28 mouse cellular contexts compared by ENCODE assay signal in genomic region chr12:79047203-79047602, GRCm38 (mm10). TPM values are rescaled to one million over a fixed set of nuclear protein-coding genes. Genes with fewer than 3 reads are reported as not detected.
DNase-seq lines count a peak whose midpoint lies in the region; ATAC-seq and TF ChIP-seq lines count a peak whose summit lies in the region.
"Had no signal": no experiment of that assay in that cellular context is flagged by ENCODE, and none has a peak within 500 bp of the region (broad histone marks: within the 10 kb centered on the region; RNA-seq: fewer than 3 reads in every experiment).

No protein-coding gene starts in this region.

- H3K4me3 ChIP-seq in small intestine, adult 2 months (ENCODE audit: low read depth, low read length): no peak overlapping the region
- no peak overlapping the region for H3K4me3 ChIP-seq in stomach, postnatal 0 days (ENCODE audit: low read depth, low read length)
- H3K4me3 ChIP-seq: embryonic facial prominence, embryonic 10.5 days; embryonic facial prominence, embryonic 13.5 days; erythroblast, embryonic 14.5 days; forebrain, embryonic 10.5 days; forebrain, embryonic 13.5 days; hindbrain, embryonic 13.5 days had no signal

- peak; percentile 26 to 62 for DNase-seq in lung, adult 18-20 months
- no peak for DNase-seq in lung, postnatal 14 days
- peak; percentile 63 for DNase-seq in urinary bladder, postnatal 14 days (ENCODE audit: low spot score)
- no peak for DNase-seq in urinary bladder, adult 2 months (ENCODE audit: low spot score)
- DNase-seq in stomach, postnatal 0 days (ENCODE audit: low spot score): peak; percentile 66
- DNase-seq: adrenal gland, postnatal 10 days; adrenal gland, postnatal 36 days; B cell, adult 2 months; cerebellum, adult 11 months; cerebellum, adult 2 months; cerebellum, adult 9-11 months; cerebellum, postnatal 25 days; gastrocnemius, postnatal 10 days; heart, adult 11 months had no signal

- peak overlapping the region; percentile 68 for H3K27ac ChIP-seq in small intestine, adult 2 months (ENCODE audit: insufficient read depth, low read depth, low read length)
- peak overlapping the region; percentile 69 for H3K27ac ChIP-seq in stomach, postnatal 0 days (replicated peaks)
- H3K27ac ChIP-seq: embryonic facial prominence, embryonic 10.5 days; embryonic facial prominence, embryonic 13.5 days; forebrain, embryonic 10.5 days; forebrain, embryonic 13.5 days; hindbrain, embryonic 13.5 days had no signal

- H3K4me1 ChIP-seq in small intestine, adult 2 months (ENCODE audit: control insufficient read depth, insufficient read depth, insufficient read length, low read length): peaks cover 18% of the 10 kb centered on the region; the same call in 1 of the 2 replicates
- no peaks in the 10 kb centered on the region for H3K4me1 ChIP-seq in stomach, postnatal 0 days (replicated peaks; ENCODE audit: control insufficient read depth, insufficient read depth)
- H3K4me1 ChIP-seq: embryonic facial prominence, embryonic 10.5 days; embryonic facial prominence, embryonic 13.5 days; forebrain, embryonic 10.5 days; forebrain, embryonic 13.5 days; hindbrain, embryonic 13.5 days had no signal

- ATAC-seq in stomach, postnatal 0 days (ENCODE audit: low FRiP score, low TSS enrichment): peak; percentile 83
- ATAC-seq in cerebellum, adult (ENCODE audit: insufficient number of reproducible peaks, low FRiP score, low TSS enrichment): no peak
- ATAC-seq: forebrain, embryonic 13.5 days; forebrain, embryonic 16.5 days; hindbrain, embryonic 16.5 days; Patski had no signal

- no peak overlapping the region for H3K4me2 ChIP-seq in stomach, postnatal 0 days (replicated peaks; ENCODE audit: low read depth)
- H3K4me2 ChIP-seq: embryonic facial prominence, embryonic 13.5 days; forebrain, embryonic 13.5 days; heart, embryonic 11.5 days; hindbrain, embryonic 13.5 days had no signal

- TF ChIP-seq CTCF in small intestine, adult 2 months (IDR thresholded peaks at IDR 0.05; ENCODE audit: extremely low read depth, insufficient read length, insufficient replicate concordance, low read depth, low read length): no peak
- peak; percentile 41 for TF ChIP-seq CTCF in stomach, postnatal 0 days (IDR thresholded peaks at IDR 0.05; ENCODE audit: low read depth)

- H3K27me3 ChIP-seq in small intestine, adult 2 months (ENCODE audit: control insufficient read depth, insufficient read depth, low read length): no peaks in the 10 kb centered on the region
- no peaks in the 10 kb centered on the region for H3K27me3 ChIP-seq in stomach, postnatal 0 days (ENCODE audit: control insufficient read depth, insufficient read depth, low read length)
- H3K27me3 ChIP-seq: CH12.LX; embryonic facial prominence, embryonic 13.5 days; forebrain, embryonic 13.5 days; hindbrain, embryonic 13.5 days; Patski had no signal

- no peak for TF ChIP-seq POLR2A in small intestine, adult 2 months (IDR thresholded peaks at IDR 0.05; ENCODE audit: low read depth, low read length)

- no peaks in the 10 kb centered on the region for H3K9me3 ChIP-seq in stomach, postnatal 0 days (ENCODE audit: control insufficient read depth, low read length)
- H3K9me3 ChIP-seq: embryonic facial prominence, embryonic 13.5 days; forebrain, embryonic 10.5 days; forebrain, embryonic 13.5 days; G1E; hindbrain, embryonic 13.5 days had no signal

- peaks cover 27% of the 10 kb centered on the region for H3K36me3 ChIP-seq in small intestine, adult 2 months (ENCODE audit: control insufficient read depth, insufficient read depth, low read length)
- H3K36me3 ChIP-seq in stomach, postnatal 0 days (ENCODE audit: control insufficient read depth, insufficient read depth, low read length): no peaks in the 10 kb centered on the region
- H3K36me3 ChIP-seq: G1E had no signal

- no peak for TF ChIP-seq EP300 in stomach, postnatal 0 days (optimal IDR thresholded peaks at IDR 0.05)

- WGBS in small intestine, adult 2 months: 52% methylated on average over 7 of the region's 7 CpGs
- WGBS in stomach, postnatal 0 days: 65% methylated on average over 7 of the region's 7 CpGs

- no peak overlapping the region for H3K9ac ChIP-seq in stomach, postnatal 0 days (ENCODE audit: low read length)
- H3K9ac ChIP-seq: embryonic facial prominence, embryonic 13.5 days; forebrain, embryonic 13.5 days; hindbrain, embryonic 13.5 days had no signal

RNA-seq across cellular contexts. Expression of gene Plekhh1, which starts 18.2 kb away (rescaled TPM):
- polyA plus RNA-seq in urinary bladder, adult 2 months (2012; rRNA removed): 20.9 and 22.1 TPM in 2 replicates
- polyA plus RNA-seq in small intestine, adult 2 months (2012; rRNA removed): 8.4 and 18.1 TPM in 2 replicates
- polyA plus RNA-seq in stomach, postnatal 0 days (2015; fragmentation: Nextera tagmentation; extraction: Ambion mirVana): 6.1 and 6.9 TPM in 2 replicates
- polyA plus RNA-seq: erythroblast, embryonic 14.5 days had no signal

RNA-seq across cellular contexts. Expression of gene Tmem229b, which starts 39.8 kb away (rescaled TPM):
- polyA plus RNA-seq in urinary bladder, adult 2 months (2012; rRNA removed): 8.0 and 9.4 TPM in 2 replicates
- polyA plus RNA-seq in small intestine, adult 2 months (2012; rRNA removed): 6.6 and 11.7 TPM in 2 replicates
- 4.7 and 4.9 TPM in 2 replicates for polyA plus RNA-seq in stomach, postnatal 0 days (2015; fragmentation: Nextera tagmentation; extraction: Ambion mirVana)

RNA-seq across cellular contexts. Expression of gene Pigh, which starts 42.2 kb away (rescaled TPM):
- polyA plus RNA-seq in urinary bladder, adult 2 months (2012; rRNA removed): 36.5 and 47.7 TPM in 2 replicates
- 7.5 and 9.9 TPM in 2 replicates for polyA plus RNA-seq in small intestine, adult 2 months (2012; rRNA removed)
- polyA plus RNA-seq in stomach, postnatal 0 days (2015; fragmentation: Nextera tagmentation; extraction: Ambion mirVana): 18.8 and 20.3 TPM in 2 replicates
- polyA plus RNA-seq: erythroblast, embryonic 14.5 days had no signal

Comparison
In these comparisons a context has a peak if more than half of its experiments do, and no peak if none do; other contexts are left out.
1. DNase-seq: peak in lung, adult 18-20 months (2 of 2), urinary bladder, postnatal 14 days (single experiment) and stomach, postnatal 0 days (single experiment); none in lung, postnatal 14 days (single experiment) and urinary bladder, adult 2 months (single experiment).